Mouse (Mus musculus) midbrain, embryonic 13.5 days (tissue): Measurements from ENCODE around the gene Rdh16f2. TPM values are rescaled to one million over a fixed set of nuclear protein-coding genes. Genes with fewer than 3 reads are reported as not detected.

Source experiments
- ATAC-seq: fragments of 200-750 bp; cut with Nextera tagmentation; 2 replicates; pipeline ENCODE4 v1.8.0; 2017; ENCODE audit warnings: mild to moderate bottlenecking, moderate TSS enrichment, moderate library complexity
- H3K27ac ChIP-seq: fragments of 300-500 bp; sonication (generic); 2 replicates; pipeline ENCODE4 v1.5.1; 2015; ENCODE audit warnings: inconsistent platforms, mild to moderate bottlenecking, moderate library complexity
- H3K27me3 ChIP-seq: fragments of 300-500 bp; sonication (generic); 2 replicates; pipeline ENCODE4 v1.6.1; 2015; ENCODE audit warnings: mild to moderate bottlenecking, inconsistent platforms
- H3K36me3 ChIP-seq: fragments of 300-500 bp; sonication (generic); 2 replicates; pipeline ENCODE4 v1.6.1; 2015; ENCODE audit warnings: mild to moderate bottlenecking, inconsistent platforms
- H3K4me1 ChIP-seq: fragments of 300-500 bp; sonication (generic); replicated peaks from 2 replicates; pipeline ENCODE4 v1.6.1; 2015; ENCODE audit warnings: inconsistent platforms
- H3K4me2 ChIP-seq: fragments of 300-500 bp; sonication (generic); replicated peaks from 2 replicates; pipeline ENCODE4 v1.6.1; 2015; ENCODE audit warnings: moderate library complexity, mild to moderate bottlenecking, inconsistent platforms
- H3K4me3 ChIP-seq: fragments of 300-500 bp; sonication (generic); replicated peaks from 2 replicates; pipeline ENCODE4 v1.5.1; 2015; ENCODE audit warnings: mild to moderate bottlenecking, inconsistent platforms
- H3K9ac ChIP-seq: fragments of 300-500 bp; sonication (generic); replicated peaks from 2 replicates; pipeline ENCODE4 v1.6.1; 2015; ENCODE audit warnings: mild to moderate bottlenecking, inconsistent platforms
- H3K9me3 ChIP-seq: fragments of 300-500 bp; sonication (generic); 2 replicates; pipeline ENCODE4 v1.6.1; 2016; ENCODE audit warnings: mild to moderate bottlenecking, inconsistent platforms
- WGBS: fragments of 180-500 bp; shearing (Covaris S2); methylation state at CpG from one replicate; pipeline ENCODE4 v1.1.7; 2015; 5-methylcytosine and 5-hydroxymethylcytosine counted together
- polyA plus RNA-seq: library from polyadenylated mRNA; unstranded; fragments of >200 nt; fragmentation: Nextera tagmentation; extraction: Ambion mirVana; gene quantifications from 2 replicates; pipeline ENCODE4 v1.2.1, GENCODE M21; 2015

Gene Rdh16f2
- polyA plus RNA-seq, 1 experiment from 2014 or later = not detected

DNA sequence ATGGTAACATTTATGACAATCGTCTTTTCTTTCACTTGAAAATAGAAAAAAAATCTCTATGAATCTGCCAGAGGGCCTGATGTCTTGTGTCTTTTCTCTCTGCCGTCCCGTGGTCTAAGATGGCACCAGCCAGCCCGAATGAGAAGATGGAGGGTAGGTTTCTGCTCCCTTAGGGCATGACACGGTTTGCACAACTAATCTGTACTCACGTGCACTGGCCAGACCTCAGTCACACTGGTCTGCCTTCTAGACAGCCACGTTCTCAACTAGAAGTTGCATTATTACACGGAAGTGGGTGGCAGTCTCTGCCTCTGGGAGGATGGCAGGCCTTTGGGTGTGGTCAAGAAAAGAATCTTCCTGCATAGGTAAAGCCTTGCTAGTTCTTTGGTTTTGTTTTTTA lies 56.8 kb downstream of the Rdh16f2 start:
- Histone ChIP-seq H3K4me2 (no peak overlapping the region), H3K9me3 (no peaks in the 10 kb centered on the region), H3K4me3 (no peak overlapping the region), H3K36me3 (no peaks in the 10 kb centered on the region), H3K9ac (no peak overlapping the region), H3K4me1 (no peaks in the 10 kb centered on the region), H3K27ac (no peak overlapping the region), H3K27me3 (no peaks in the 10 kb centered on the region)
- WGBS = 91% methylated on average over 8 of the region's 8 CpGs
- ATAC-seq = no peak

DNA sequence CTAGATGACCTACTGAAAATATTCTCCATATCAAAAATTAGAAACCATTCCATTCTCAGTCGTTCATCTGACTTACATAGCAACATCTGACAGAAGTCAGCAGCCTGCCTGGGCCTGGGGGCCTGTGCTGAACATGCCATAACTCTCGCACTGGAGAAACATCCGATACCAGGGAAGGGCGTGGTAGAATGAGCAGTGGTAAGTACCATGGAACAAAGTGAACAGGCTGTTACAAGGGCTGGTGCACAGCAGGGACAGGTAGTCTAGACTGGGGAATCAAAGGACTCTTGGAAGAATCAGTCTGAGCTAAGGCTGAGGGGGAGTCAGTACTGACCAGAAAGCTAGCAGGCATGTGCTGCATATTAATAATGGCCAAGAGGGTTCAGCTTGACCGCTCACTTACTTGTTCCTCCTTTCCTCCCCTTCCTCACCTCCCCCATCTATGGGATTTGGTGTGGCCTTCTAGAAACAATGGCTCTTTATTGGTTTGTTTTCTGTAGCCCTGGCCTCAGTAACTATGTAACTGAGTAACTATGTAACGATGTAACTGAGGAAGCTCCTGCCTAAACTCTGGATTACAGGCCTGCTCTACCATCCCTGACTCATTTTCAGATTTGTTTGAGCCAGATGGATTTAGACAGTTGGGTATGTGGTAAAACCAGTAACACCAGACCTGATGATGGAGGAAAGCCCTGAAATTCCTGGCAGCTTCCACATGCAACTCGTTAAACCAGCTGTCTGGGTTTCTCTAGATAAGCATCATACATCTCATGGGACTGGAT lies 58.5 kb downstream of the Rdh16f2 start:
- no peak for ATAC-seq
- Histone ChIP-seq H3K9me3 (no peaks in the 10 kb centered on the region), H3K9ac (no peak overlapping the region), H3K36me3 (no peaks in the 10 kb centered on the region), H3K4me2 (no peak overlapping the region), H3K4me1 (no peaks in the 10 kb centered on the region), H3K27ac (no peak overlapping the region), H3K4me3 (no peak overlapping the region), H3K27me3 (no peaks in the 10 kb centered on the region)
- 80% methylated on average over 7 of the region's 7 CpGs for WGBS

Other genes with a start within 250 kb of the Rdh16f2 start
- 98.2 and 99.4 TPM in 2 replicates for gene Lrp1, start 245.3 kb upstream of the Rdh16f2 start, polyA plus RNA-seq
- 3.8 and 4.3 TPM in 2 replicates for gene Stat6, start 223.5 kb upstream of the Rdh16f2 start, polyA plus RNA-seq
- gene Nemp1, start 199.6 kb upstream of the Rdh16f2 start, polyA plus RNA-seq = 4.6 and 4.8 TPM in 2 replicates
- gene Nab2, start 197.9 kb upstream of the Rdh16f2 start, polyA plus RNA-seq = 1.2 and 1.8 TPM in 2 replicates
- gene Myo1a, start 161.3 kb upstream of the Rdh16f2 start, polyA plus RNA-seq = 0.28 and 0.53 TPM in 2 replicates
- not detected in 2 replicates for gene Tac2, start 142.0 kb upstream of the Rdh16f2 start, polyA plus RNA-seq
- 5.1 and 5.3 TPM in 2 replicates for gene Zbtb39, start 126.9 kb upstream of the Rdh16f2 start, polyA plus RNA-seq
- 0.39 and 0.52 TPM in 2 replicates for gene Gpr182, start 114.7 kb upstream of the Rdh16f2 start, polyA plus RNA-seq
- gene Rdh1, start 106.8 kb upstream of the Rdh16f2 start, polyA plus RNA-seq = 0.04 TPM in 1 of 2 replicates, not detected in the other
- not detected in 2 replicates for gene Rdh16f1, start 106.7 kb upstream of the Rdh16f2 start, polyA plus RNA-seq
- gene Rdh9, start 90.1 kb upstream of the Rdh16f2 start, polyA plus RNA-seq = 0.09 TPM in 2 replicates
- gene Rdh16, start 65.3 kb upstream of the Rdh16f2 start, polyA plus RNA-seq = not detected in 2 replicates
- gene Rdh19, start 16.5 kb upstream of the Rdh16f2 start, polyA plus RNA-seq = not detected in 2 replicates
- gene Rdh7, start 22.3 kb downstream of the Rdh16f2 start, polyA plus RNA-seq = not detected in 2 replicates
- gene Sdr9c7, start 32.0 kb downstream of the Rdh16f2 start, polyA plus RNA-seq = not detected in 2 replicates
- not detected in 2 replicates for gene Hsd17b6, start 141.1 kb downstream of the Rdh16f2 start, polyA plus RNA-seq
- gene Prim1, start 148.7 kb downstream of the Rdh16f2 start, polyA plus RNA-seq = 44.8 and 49.4 TPM in 2 replicates
- 643 and 661 TPM in 2 replicates for gene Naca, start 169.1 kb downstream of the Rdh16f2 start, polyA plus RNA-seq
- 443 and 496 TPM in 2 replicates for gene Ptges3, start 192.5 kb downstream of the Rdh16f2 start, polyA plus RNA-seq
- 2,005 and 2,018 TPM in 2 replicates for gene Atp5b, start 216.8 kb downstream of the Rdh16f2 start, polyA plus RNA-seq
- 13.8 and 13.9 TPM in 2 replicates for gene Baz2a, start 225.1 kb downstream of the Rdh16f2 start, polyA plus RNA-seq